Mouse (Mus musculus): ENCODE measurements at regions not wholly inside any gene's neighbourhood (a gene's known extent, or its start where the extent isn't known, plus 50 kb on each side); places are given as distances from the start of the nearest gene placed in this dataset. TPM values are rescaled to one million over a fixed set of nuclear protein-coding genes. Genes with fewer than 3 reads are reported as not detected.

GRCm38 (mm10) chrX:166869515-166869914 is 284.0 kb upstream of the Egfl6 start:
- H3K9ac ChIP-seq, result no peak overlapping the region
- no peak for ATAC-seq (ENCODE audit: low FRiP score, low read depth)
- 85% methylated on average over 5 of the region's 5 CpGs for WGBS
- H3K4me1 ChIP-seq, result no peaks in the 10 kb centered on the region
- no peaks in the 10 kb centered on the region for H3K9me3 ChIP-seq
- no peak overlapping the region for H3K4me2 ChIP-seq (replicated peaks)
- H3K27me3 ChIP-seq, result peaks cover 8% of the 10 kb centered on the region; the same call in 1 of the 2 replicates
- H3K4me3 ChIP-seq, result no peak overlapping the region
- H3K27ac ChIP-seq, result no peak overlapping the region
- H3K36me3 ChIP-seq, result no peaks in the 10 kb centered on the region

GRCm38 (mm10) chrX:166867692-166868091 is 282.2 kb upstream of the Egfl6 start:
- H3K4me2 ChIP-seq (replicated peaks), result no peak overlapping the region
- H3K9ac ChIP-seq, result no peak overlapping the region
- H3K27ac ChIP-seq, result no peak overlapping the region
- no peaks in the 10 kb centered on the region for H3K9me3 ChIP-seq
- H3K4me1 ChIP-seq, result no peaks in the 10 kb centered on the region
- no peak for ATAC-seq (ENCODE audit: low FRiP score, low read depth)
- 79% methylated on average over 2 of the region's 2 CpGs for WGBS
- H3K36me3 ChIP-seq, result no peaks in the 10 kb centered on the region
- H3K4me3 ChIP-seq, result no peak overlapping the region
- peaks cover 13% of the 10 kb centered on the region; the same call in 1 of the 2 replicates for H3K27me3 ChIP-seq

Small RNAs in the stretch of these regions (microRNA-seq; reads per million reads assigned to microRNA genes)
- gene Gm22368 (not detected), gene Gm44376 (not detected)
